Mouse (Mus musculus) gastrocnemius, adult 18-20 months (tissue): ENCODE data around the gene Cwc25. TPM values are rescaled to one million over a fixed set of nuclear protein-coding genes. Genes with fewer than 3 reads are reported as not detected.

Experiments
- DNase-seq: peaks from one replicate; pipeline ENCODE4 v3.0.0; 2021; ENCODE audit warnings: low spot score
- microRNA-seq: library from miRNA; unstranded; fragments of <30 nt; microRNA quantifications from one replicate; pipeline ENCODE4 v1.2.0, GENCODE M21; 2021
- total RNA-seq, 2 experiments: library from RNA; stranded (reverse); gene quantifications; 2 replicates each; pipeline ENCODE4 v1.2.3; 2021

The Cwc25 gene
- total RNA-seq, 2 experiments from 2014 or later, result 5.2 to 5.9 TPM

DNA sequence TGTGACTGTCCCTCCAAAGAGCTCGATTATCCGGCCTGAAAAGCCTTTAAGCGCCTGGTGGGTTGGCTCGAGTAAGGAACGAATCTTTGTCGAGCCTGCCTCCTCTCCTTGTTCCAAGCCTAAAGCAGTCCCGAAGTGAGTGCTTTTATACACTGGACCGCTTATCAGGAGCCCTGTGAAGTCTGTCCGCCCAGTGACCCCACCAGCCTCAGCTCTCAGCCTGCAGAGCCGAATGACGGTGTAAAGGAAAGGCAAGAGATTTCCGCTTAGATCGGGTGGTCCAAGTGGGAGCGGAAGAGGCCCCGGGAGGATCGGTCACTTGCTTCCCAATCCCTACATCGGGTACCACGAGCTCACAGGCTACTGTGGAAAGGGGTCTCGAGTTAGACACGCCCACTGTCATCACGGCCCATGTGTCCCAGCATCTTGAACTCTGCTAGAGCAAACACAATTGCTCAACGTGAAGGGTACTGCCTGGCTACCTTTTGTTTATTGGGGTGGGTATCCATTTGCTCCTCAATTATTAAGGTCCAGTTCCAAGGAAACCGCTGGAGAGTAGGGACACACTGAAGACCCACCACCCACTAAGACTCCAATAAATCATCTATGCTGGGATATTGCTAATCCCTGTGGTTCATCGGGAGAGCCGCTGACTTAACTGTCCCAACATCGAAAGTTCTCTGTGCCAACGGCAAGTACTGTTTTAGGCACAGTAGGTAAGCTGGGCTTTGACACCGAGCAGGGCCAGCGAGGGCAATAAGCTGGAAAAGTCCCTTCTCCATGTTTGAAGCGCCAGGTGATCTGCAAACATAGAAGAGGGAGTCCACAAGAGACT lies 65.4 kb downstream of the Cwc25 start:
- no peak for DNase-seq

DNA sequence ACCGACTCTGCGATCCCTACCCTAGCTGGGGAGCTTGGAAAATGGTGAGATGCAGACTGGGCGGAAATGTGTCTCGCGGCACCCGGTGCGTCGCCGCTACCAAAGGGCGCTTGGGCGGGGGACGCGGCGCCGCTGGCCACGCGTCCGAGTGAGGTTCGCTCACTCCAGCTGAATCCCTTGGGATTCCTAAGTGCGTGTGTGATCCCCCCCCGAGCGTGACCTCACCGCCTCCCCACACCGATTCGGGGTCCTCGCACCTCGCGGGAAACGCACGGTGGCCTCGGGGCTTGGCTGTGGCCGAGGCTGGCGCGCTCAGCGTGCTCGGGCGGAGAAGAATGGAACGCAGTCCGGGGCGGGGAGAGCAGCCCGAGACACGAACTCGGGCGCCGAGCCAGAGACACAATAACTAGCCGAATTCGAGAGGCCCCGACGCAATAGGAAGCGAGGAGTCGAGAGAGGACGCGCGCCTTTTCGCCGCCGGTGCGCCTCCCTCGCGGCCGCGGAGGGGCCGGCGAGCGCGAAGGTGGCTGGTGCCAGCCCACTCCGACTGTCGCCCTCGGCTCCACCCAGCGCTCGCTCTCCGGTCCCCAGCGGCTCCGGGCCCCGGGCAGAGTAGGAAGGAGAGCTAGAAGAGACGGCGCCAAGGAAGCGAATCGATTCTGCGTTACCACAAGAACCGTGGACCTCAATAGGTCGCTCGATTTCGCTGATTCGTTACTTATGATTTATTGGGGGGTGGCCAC lies 66.2 kb downstream of the Cwc25 start, which contains the start of gene Pcgf2:
Pcgf2 (minus strand) TSS at position 495 of the 743 bp plus-strand sequence.
- DNase-seq, result peak; percentile 76

DNA sequence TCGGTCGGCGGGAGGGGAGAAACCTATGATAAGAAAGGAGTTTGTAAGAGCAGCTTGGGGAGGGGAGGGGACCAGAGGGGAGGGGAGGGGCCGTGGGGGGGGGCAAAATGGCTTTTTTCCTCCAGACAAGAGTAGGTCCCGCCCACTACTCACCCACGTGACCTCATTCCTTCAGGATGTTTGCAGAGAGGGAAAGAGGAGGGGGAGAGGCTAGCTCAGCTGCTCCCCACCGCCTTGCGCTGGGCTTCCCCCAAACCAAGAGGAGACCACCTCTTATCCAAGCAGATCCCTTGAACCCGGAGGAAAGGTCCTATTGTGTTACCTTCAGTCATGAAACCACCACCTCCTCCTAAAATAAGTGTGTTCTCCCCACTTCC lies 66.7 kb downstream of the Cwc25 start:
- DNase-seq, result peak; percentile 81

DNA sequence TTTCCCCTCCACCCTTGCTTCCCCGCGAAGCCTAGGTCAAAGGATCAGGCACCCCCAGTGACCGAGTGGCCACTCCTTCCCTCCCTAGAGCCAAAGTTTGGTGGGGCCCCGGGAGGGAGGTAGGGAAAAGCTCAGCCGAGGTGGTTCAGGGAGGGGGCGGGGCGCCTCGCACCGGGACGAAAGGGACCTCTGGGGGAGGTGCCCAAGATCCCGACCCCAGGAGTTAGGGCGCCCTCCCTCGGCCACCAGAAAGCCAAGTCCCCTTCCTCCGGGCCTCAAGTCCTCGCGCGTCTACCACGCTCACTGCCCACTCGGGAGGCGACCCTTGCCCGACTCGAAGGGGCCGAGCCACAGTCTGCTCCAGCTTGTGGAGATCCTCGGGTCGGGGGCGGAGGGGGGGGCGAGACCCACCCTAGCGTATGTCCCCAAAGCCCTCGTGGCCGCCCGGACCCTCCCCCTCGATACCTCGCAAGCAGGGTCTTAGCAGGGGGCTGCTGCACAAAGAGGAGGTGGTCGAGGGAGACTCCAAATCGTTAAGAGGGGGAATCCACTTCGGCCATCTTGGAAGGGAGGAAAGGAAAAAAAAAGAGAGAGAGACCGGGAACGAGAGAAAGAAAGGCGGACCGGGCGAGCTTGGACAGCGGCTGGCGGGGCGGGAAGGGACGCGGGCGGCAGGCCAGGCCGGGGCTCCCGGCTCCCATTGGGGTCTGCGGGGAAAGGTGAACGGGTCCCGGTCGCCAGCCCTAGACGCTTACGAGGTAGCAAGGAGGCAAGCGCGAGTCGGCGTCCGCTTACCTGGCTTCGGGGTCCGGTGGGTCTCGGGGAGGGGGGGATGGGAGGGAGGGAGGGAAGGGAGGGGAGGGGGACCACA lies 67.4 kb downstream of the Cwc25 start:
- DNase-seq, result peak; percentile 64

DNA sequence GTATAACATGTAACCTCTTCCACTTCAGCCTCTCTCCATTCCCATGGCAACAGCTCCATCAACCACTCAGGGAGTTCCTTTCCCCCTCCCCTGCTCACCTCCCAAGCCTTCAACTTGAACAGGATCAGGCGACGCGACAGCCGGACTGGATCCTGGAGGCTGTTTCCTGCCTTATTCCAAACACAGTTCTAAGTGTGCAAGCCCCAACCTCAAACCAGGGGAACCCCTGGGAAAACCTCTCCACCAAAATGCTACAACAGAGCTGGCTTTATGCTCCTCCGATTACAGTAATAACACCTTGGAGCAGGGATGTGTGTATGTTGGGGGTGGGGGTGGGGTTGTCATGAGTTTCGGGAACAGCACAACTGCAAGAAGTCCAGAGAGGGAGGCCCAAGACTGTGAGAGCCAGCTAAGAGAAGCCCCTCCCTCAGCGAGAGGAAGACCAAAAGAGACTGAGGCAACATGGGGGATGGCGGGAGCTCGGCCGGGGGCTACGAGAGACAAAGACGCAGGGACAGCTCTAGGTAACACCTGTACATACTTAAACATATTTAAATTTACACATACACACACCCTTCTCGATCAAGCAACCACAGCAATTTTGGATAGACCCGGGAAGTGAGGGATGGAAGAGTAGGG lies 68.3 kb downstream of the Cwc25 start:
- no peak for DNase-seq

- no peak for DNase-seq
Measured at GRCm38 (mm10) chr11:97697199-97697890, 69.0 kb downstream of the Cwc25 start.

- no peak for DNase-seq
Measured at GRCm38 (mm10) chr11:97696669-97697068, 69.7 kb downstream of the Cwc25 start.

DNA sequence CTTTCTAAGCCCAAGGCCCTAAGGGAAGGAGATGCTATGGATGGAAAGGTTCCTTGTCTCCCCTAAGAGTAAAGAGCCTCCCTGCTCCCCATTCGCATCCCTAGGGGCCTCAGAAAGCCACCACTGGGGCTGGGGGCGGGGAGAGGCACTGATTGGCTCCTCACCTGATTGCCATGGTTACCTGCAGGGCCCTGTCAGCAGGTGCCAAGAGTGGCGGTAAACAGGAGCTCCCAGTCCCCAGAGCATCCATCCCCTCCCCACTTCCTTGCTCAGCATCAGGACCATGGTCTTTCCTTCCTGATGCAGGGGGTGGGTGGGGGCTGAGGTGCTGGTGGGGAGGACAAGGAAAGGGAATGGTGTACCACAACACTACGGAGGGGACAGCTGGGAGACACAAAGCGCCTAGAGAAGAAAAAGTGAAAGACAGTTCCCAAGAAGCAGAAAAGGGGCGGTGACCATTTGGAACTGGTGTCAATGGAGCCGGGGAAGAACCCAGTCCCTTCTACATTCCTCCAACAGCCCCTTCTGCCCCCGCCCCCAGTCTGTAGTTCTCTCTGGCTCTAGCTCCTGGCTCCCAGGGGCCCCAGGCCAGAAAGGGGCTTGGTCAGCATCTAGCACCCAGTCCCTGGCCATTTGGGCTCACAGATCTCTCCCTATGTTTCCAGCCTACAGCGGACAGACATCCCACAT lies 70.5 kb downstream of the Cwc25 start:
- DNase-seq, result no peak

Small RNA genes lying within 50 kb of the gene (microRNA-seq; reads per million reads assigned to microRNA genes)
- not detected for gene Mir8102

Other genes with a start within 250 kb of the Cwc25 start
- gene Srcin1, start 190.4 kb downstream of the Cwc25 start, total RNA-seq, result 1 to 10 TPM; 1.3 to 1.9 TPM
- under 1 TPM; 0.75 to 1.00 TPM for gene Epop, start 136.9 kb downstream of the Cwc25 start, total RNA-seq
- gene Mllt6, start 103.1 kb downstream of the Cwc25 start, total RNA-seq, result 10 to 100 TPM; 44.1 to 51.0 TPM
- gene Cisd3, start 80.7 kb downstream of the Cwc25 start, total RNA-seq, result 100 to 1,000 TPM in 1 of 2 experiments, 10 to 100 TPM in 1; 96.7 to 102 TPM
- gene Pcgf2, start 66.1 kb downstream of the Cwc25 start, total RNA-seq, result 1 to 10 TPM in 1 of 2 experiments, under 1 TPM in 1; 0.96 to 2.3 TPM
- gene Psmb3, start 63.2 kb downstream of the Cwc25 start, total RNA-seq, result 100 to 1,000 TPM; 150 to 167 TPM
- gene Pip4k2b, start 21.9 kb downstream of the Cwc25 start, total RNA-seq, result 10 to 100 TPM; 64.7 TPM
- not detected for gene 1700001P01Rik, start 9.4 kb upstream of the Cwc25 start, total RNA-seq
- gene Rpl23, start 15.9 kb upstream of the Cwc25 start, total RNA-seq, result 100 to 1,000 TPM; 426 to 450 TPM
- 10 to 100 TPM; 10.0 to 19.2 TPM for gene Lasp1, start 32.4 kb upstream of the Cwc25 start, total RNA-seq
- gene B230217C12Rik, start 74.2 kb upstream of the Cwc25 start, total RNA-seq, result under 1 TPM; 0.19 to 0.34 TPM
- under 1 TPM; 0.16 to 0.38 TPM for gene Fbxo47, start 117.6 kb upstream of the Cwc25 start, total RNA-seq
- gene Plxdc1, start 219.9 kb upstream of the Cwc25 start, total RNA-seq, result 1 to 10 TPM; 2.1 to 2.6 TPM
- under 1 TPM in 1 of 2 experiments, not detected in 1; 0.26 TPM for gene Arl5c, start 229.6 kb upstream of the Cwc25 start, total RNA-seq